Mouse (Mus musculus) embryonic fibroblast, embryonic 13.5 days (primary cell): ENCODE data around the gene Klf13.

ENCODE experiments used
- CTCF ChIP-seq: IDR thresholded peaks from 2 replicates; pipeline ENCODE4 v1.5.1; 2011; ENCODE audit warnings: mild to moderate bottlenecking, control low read depth, low read length, moderate library complexity, borderline replicate concordance; ENCODE audit not compliant: insufficient read depth
- POLR2A ChIP-seq: IDR thresholded peaks from 2 replicates; pipeline ENCODE4 v1.6.1; 2011; ENCODE audit warnings: low read depth, mild to moderate bottlenecking, control low read depth, low read length, moderate library complexity

GRCm38 (mm10) chr7:63932461-63932860 lies 6.3 kb downstream of the Klf13 start:
- TF ChIP-seq POLR2A (no peak), CTCF (no peak)
